Mouse (Mus musculus) embryo, embryonic 11.5 days (tissue): ENCODE data around the gene 6430548M08Rik.

Experiments
- DNase-seq: peaks from one replicate; pipeline ENCODE4 v3.0.0-alpha.2; 2012; ENCODE audit warnings: low read depth, low spot score

Gene 6430548M08Rik

GRCm38 (mm10) chr8:120181861-120182414 lies 68.0 kb downstream of the 6430548M08Rik start:
- no peak for DNase-seq

DNA sequence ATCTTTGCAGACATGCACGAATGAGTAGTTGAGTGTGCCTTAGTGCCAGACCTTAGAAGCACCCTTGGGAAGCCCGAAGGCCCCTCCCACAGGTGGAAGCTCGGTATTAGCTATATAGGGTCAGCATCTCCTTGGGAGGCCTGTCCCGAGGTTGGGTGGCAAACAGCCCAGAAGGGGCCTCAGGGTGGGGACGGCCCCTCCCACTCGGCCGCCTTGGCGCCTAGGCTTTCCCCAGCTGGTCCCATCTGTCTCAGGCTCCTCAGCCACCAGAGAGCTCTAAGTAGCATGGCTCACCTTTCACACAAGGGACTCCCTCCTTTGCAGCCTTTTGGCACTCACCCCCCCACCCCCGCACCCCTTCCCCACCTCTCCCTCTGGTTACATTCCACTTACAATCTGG lies 70.4 kb downstream of the 6430548M08Rik start:
- no peak for DNase-seq

- peak; percentile 38 for DNase-seq
Observed at GRCm38 (mm10) chr8:120184850-120185792, 71.2 kb downstream of the 6430548M08Rik start.

- no peak for DNase-seq
Observed at GRCm38 (mm10) chr8:120186454-120186853, 72.5 kb downstream of the 6430548M08Rik start.

GRCm38 (mm10) chr8:120188510-120188909 lies 74.6 kb downstream of the 6430548M08Rik start:
- no peak for DNase-seq

- DNase-seq = no peak
Observed at GRCm38 (mm10) chr8:120189440-120189839, 75.5 kb downstream of the 6430548M08Rik start.

- DNase-seq = no peak
Observed at GRCm38 (mm10) chr8:120190107-120190809, 76.3 kb downstream of the 6430548M08Rik start.

- peak; percentile 27 for DNase-seq
Observed at GRCm38 (mm10) chr8:120190810-120191413, 77.0 kb downstream of the 6430548M08Rik start.

- DNase-seq = no peak
Observed at GRCm38 (mm10) chr8:120191633-120192032, 77.7 kb downstream of the 6430548M08Rik start.

DNA sequence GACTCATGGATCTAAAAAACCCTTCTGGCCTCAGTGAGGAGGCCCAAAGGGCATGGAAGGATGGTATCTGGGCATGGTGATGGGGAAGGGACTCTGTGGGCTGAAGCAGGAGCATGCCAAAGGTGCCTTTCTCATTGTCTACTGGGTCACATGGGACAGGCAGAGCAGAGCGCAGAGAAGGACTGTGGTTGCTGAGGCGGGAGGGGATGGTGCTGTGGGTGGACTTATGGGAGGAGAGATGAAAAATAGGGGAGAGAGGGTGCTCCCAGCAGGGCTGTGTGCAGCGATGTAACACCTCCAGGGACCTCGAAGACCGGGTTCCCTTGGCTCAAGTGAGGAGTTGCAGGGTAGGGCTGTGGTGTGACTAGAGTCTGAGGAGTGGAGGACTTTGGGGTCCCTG lies 78.2 kb downstream of the 6430548M08Rik start:
- DNase-seq = no peak

- no peak for DNase-seq
Observed at GRCm38 (mm10) chr8:120201351-120201750, 87.4 kb downstream of the 6430548M08Rik start.

- DNase-seq = no peak
Observed at GRCm38 (mm10) chr8:120202546-120202945, 88.6 kb downstream of the 6430548M08Rik start.

DNA sequence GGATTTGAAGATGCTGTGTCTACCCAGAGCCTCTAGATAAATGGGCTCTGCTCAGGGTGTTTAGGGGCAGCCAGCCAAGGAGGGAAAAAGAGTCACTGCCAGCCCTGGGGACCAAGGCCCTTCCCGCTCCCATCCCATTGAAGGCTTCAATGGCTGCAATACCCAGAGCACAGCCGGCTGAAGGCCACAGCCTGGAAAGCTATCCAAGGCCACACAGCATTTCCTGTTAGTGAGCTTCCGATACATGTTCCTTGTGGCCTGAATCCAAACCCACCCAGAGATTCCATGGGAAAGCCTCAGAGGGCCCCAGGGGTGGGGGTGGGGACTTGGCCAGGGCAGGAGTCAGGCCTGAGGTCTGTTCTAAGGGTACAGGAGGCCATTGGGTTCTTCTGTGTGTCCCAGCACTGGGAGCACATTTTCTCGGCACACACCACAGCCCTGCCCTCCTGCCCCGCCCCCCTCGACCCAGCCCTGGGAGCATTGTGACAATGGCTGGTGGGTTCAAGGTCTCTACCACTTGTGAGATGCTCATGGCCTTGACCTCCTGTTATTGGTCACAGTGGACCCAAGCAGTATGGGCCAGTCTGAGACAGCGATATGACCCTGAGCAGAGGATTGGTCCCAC lies 90.9 kb downstream of the 6430548M08Rik start:
- no peak for DNase-seq

- no peak for DNase-seq
Observed at GRCm38 (mm10) chr8:120205916-120206315, 92.0 kb downstream of the 6430548M08Rik start.

DNA sequence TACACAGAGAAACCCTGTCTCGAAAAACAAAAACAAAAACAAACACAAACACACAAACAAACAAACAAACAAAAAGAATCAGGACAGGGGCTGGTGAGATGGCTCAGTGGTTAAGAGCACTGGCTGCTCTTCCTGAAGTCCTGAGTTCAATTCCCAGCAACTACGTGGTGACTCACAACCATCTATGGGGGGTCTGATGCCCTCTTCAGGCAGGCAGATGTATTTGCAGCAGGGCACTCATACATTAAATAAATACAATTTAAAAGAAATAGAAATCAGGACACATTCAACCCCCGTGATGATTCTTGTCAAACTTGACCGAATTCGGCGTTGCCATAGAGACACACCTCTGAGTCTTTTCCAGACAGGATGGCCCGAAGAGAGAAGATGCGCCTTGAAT lies 93.4 kb downstream of the 6430548M08Rik start:
- no peak for DNase-seq

DNA sequence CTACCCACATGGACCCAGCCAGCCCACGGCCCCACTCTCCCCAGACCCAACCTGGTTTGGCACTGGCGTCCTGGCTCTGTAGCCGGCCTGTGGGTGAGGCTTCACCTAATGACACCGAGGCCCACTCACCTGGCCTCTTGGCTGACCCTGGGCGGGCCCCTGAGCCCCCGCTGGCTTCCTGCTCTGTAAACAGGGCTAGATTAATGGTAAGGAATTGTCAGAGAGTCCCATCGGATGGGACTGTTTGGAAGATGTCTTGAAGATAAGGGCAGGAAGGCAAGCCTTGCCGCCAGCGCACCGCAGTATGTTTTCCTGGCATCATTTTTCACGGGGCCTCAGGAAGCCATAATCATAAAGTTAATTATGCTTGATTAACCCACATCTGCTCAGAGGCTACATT lies 94.2 kb downstream of the 6430548M08Rik start:
- DNase-seq = no peak

GRCm38 (mm10) chr8:120211345-120211744 lies 97.4 kb downstream of the 6430548M08Rik start:
- DNase-seq = no peak

GRCm38 (mm10) chr8:120212596-120212995 lies 98.6 kb downstream of the 6430548M08Rik start:
- DNase-seq = no peak

GRCm38 (mm10) chr8:120213229-120213628 lies 99.3 kb downstream of the 6430548M08Rik start:
- no peak for DNase-seq

DNA sequence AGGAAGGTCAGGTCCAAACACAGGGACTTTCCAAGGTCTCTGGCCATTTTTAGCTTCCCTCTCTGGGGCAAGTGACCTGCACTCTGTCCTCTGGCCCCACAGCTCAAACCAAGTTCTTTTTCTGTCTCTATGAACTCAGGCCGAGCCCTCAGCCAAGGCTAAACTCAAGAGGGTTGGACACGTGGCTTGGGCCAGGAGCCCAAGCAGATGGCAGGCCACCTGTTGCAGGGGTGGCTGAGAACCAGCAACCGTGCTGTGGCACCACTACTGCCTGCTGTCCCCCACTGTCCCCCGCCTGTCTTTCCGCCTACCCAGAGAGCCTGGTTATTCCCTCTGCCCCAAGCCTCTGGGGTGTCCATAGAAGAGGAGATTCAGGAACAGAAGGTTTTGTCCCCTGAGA lies 100.0 kb downstream of the 6430548M08Rik start:
- DNase-seq = no peak
